Mouse (Mus musculus): Measurements from ENCODE around the gene Gimap5.

GRCm38 (mm10) chr6:48696830-48697554 lies 49.0 kb upstream of the Gimap5 start:
- no peak for TF ChIP-seq POLR2A (IDR thresholded peaks at IDR 0.05; ENCODE audit: low read depth, low read length)
- TF ChIP-seq CTCF (IDR thresholded peaks at IDR 0.05; ENCODE audit: extremely low read depth, insufficient read length, insufficient replicate concordance, low read depth, low read length): no peak

Measured in small intestine, adult 2 months (tissue).